Mouse (Mus musculus) embryo, embryonic 11 days (tissue): ENCODE results near the gene Ccl22.

Experiments
- DNase-seq: peaks from one replicate; pipeline ENCODE4 v3.0.0-alpha.2; 2015

Ccl22 gene

DNA sequence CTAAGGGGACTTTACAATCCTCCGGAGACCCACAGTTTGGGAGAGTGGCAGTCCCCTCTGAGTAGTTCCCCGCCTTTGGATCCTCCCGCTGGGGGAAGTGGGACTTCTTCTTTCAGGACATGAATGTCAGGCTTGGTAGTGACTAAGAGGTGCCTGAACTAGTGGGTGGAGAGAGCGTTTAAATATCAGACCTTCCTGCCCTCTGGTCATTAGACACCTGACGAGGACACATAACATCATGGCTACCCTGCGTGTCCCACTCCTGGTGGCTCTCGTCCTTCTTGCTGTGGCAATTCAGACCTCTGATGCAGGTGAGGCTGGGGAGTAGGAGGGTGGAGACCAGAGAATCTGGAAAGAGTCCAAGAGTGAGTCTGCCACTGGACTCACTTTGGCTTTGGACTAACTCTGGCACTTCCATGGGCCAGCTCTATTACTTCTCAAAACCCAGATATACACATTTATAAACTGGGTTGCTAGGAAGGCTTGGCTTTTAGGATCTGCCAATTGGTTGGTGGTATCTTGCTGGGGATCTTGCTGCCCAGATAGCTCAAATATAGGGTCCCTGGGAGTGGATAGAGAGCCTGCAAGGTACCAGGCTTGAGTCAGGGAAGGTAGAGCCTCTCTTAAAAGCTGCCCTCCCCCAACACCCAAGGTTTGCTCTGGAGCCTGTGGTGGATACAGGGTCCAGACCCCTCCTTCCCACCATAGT lies at the start of gene Ccl22:
TSS of gene Ccl22 (plus strand) at position 115 of the 709 bp plus-strand sequence.
- DNase-seq = no peak

DNA sequence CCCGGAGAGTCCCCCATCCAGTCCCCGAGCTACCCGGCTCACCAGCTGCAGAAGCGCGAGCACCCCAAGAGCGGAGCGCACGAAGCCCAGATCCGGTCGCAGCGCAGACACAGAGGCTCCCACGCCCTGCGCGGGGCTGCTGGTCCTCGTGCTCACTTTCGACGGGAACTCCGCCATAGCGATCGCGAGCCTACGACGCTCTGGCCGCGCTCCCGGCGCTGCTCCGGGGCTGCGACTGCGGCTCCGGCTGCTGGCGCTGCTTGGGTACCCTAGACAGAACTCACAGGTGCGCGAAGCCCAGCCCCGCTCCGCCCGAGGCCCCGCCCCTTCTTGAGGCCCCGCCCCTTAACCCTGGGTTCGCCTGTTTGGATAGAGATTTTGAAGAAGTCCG lies 49.4 kb upstream of the Ccl22 start, which contains the start of gene Pllp:
TSS of gene Pllp (minus strand) at position 285 of the 391 bp plus-strand sequence.
- DNase-seq = peak; percentile 68

DNA sequence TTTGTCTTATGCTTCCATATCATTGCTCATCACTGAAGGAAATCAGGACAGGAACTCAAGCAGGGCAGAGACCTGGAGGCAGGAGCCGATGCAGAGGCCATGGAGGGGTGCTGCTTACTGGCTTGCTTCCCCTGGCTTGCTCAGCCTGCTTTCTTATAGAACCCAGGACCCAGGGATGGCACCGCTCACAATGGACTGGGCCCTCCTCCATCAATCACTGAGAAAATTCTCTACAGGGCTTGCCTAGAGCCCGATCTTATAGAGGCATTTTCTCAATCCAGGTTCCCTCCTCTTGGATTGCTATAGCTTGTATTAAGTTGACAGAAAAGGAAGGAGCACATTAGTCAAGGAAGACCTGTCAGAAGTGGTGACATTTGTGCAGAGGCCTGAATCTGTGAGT lies 48.8 kb upstream of the Ccl22 start:
- no peak for DNase-seq

DNA sequence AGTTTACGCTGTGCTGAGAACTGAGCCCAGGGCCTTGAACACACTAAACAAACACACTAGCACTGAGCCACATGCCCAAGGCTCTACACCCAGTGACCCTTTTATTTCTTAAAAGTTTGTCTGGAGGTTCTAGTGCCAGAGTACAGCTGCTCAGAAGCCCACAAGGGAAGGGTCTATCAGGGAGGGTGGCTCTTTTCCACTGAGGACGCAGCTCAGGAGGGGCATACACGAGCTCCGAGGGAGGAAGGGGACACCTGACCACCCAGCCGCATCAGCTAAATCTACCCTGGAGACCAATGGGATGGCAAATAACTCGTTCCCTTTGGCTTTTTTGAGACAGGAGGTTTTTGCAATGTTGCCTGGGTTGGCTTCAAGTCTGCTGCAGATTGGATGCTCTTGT lies 47.4 kb upstream of the Ccl22 start:
- no peak for DNase-seq

DNA sequence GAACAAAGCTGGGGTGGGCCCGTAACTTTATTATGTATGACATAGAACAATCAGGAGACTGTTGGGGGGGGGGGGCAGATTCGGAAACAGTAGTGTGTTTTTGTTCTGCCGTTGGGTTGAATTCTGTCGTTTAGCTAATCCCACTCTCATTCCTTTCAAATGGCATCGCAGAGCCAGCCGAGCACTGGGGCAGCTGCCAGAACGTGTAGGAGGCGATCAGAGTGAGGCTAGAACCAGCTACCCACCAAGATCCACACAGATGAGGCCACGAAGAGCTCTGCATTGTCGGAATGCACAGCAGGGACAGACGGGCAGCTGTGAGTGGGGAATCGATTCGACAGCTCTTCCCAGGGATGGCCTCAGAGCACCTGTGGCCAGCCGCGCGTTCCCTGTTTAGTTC lies 46.0 kb upstream of the Ccl22 start:
- DNase-seq = no peak

DNA sequence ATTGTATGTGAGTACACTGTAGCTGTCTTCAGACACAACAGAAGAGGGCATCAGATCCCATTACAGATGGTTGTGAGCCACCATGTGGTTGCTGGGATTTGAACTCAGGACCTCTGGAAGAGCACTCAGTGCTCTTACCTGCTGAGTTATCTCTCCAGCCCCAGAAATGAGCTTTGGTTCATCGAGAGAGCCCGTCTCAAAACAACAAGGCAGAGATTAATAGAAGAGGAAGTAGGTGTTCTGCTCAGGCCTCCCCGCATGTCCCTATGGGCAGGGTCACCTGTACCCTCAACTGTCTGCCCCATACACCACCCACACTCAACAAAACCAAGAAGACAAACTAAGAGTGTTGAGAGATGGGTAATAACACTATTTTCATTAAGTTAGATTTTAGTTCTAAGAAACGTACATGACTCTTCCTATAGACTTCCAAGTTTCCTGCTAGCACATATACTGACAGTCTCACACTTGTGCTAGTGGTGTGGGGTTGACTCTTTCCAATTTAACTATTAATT lies 44.9 kb upstream of the Ccl22 start:
- no peak for DNase-seq

DNA sequence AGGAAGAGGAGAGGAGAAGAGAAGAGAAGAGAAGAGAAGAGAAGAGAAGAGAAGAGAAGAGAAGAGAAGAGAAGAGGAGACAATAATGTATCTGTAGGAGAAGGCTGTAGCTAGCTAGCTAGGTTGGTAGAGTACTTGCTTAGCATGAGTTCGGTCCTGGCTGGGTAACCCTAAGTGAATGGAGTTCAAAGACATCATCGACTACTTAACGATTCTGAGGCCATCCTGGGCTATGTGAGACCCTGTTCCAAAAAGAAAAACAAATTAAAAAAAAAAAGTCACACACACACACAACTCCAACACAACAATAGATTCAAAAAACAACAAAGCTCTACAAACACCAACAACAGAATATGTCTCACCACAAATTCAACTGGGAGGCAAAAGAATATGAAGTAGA lies 43.2 kb upstream of the Ccl22 start:
- DNase-seq = no peak

DNA sequence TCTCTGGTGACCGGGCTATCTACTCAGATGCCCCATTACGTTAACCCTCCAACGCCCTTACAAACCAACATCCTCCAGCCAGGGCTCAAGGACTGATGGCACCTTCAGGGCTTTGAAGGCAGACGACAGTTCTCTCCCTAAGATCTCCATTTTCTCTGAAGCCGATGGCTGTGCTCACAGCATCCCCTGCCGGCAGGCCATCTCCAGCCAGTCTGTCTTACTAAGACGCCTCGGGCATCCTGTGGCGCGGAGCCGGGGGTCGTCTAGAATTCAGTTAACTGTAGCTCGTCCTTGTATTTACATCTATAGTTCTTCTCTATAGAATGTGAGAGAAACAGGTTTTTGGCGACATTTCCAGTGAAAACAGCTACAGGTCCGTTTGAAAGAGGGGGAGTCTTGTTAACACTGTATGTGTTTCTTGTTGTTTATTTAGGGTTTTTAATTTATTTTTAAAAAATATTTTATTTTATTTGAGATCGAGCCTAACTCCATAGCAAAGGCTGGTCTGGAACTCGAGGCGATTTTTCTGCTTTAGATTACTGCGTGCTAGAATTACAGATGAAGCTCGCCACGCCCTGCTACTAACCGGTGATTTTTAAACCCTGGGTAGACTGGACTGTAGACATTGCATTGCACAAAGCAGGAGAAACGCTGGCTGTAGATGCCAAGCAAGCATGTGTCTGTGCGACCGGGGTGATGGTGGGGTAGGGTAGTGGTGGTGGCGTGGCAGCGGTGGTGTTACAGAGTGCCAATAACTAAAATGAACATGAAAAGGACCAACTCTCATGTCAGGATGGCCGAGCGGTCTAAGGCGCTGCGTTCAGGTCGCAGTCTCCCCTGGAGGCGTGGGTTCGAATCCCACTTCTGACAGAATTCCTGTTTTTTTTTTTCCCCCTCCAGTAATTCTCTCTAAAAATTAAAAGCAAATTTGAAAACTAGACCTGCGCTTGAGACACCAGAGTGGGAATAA lies 42.3 kb upstream of the Ccl22 start:
- peak; percentile 92 for DNase-seq

DNA sequence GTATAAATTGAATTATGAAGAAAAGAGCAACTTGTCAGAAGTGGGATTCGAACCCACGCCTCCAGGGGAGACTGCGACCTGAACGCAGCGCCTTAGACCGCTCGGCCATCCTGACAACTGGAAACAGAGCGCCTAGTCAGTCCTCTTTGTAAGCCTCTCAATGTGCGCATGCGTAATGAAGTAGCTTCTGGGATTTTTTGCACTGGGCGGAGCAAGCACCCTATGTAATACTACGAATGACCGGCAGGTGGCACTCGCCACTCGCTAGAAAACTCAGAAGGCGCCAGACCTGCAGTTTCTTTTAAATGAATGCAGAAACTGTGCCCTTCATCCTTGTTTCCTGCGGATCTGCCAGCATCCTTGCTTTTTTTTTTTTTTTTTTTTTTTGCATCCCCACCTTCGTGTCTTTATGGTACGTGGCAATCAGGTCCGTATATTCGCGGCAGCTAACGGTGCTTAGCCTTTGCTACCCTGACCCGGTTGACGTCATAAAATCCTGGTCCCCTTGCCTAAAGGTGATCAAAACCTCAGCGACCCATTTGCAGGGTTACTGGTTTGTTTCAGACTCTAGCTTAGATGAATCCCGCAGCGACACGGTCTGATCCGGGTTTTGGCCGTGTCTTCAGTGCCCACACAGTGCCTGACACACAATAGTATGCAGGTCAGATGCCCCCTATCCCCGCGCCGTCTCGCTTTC lies 41.3 kb upstream of the Ccl22 start:
- DNase-seq = peak; percentile 93

DNA sequence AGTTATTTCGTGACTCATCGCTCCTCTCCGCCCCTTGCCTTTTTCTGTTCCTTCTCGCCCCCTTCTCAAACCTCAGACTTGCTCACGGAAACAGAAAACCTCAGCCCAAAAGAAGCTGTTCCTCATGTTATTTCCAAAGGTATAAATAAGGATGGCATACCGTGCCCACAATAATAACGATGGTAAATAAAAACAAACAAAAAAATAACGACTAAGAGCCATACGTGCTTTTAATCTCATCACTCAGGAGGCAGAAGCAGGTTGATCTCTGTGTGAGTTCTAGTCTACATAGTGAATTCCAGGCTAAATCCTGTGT lies 40.8 kb upstream of the Ccl22 start:
- no peak for DNase-seq

DNA sequence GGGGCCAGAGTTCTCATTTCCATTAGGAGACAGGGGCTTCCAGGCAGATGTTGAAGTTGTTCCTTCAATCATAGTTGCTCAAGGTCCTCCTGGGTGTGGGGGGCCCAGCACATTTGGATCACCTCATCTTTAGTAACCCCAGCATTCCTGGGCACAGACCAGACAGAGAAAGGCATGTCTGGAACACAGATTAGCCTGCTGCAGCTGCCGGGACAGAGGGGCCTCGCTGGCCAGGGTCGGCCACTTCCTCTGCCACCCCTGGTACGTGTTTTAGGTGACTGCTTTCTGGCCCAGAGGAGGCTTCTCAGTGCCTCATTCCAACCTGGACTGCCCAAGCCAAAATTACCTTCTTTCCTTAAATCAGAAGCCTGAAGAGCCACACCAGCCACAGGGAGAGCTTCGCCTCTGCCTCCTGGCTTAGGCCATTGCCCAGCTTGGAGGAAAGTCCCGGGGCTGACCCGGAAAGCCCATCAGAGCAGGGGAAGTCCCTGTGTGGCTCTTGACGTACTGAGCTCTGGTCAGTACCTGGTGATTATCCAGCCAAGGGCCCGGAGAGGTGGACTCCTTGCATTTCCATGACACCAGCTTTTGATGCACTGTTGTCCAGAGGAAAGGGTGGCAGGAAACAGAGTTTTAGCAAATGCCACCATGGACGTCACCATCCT lies 39.7 kb upstream of the Ccl22 start:
- no peak for DNase-seq

DNA sequence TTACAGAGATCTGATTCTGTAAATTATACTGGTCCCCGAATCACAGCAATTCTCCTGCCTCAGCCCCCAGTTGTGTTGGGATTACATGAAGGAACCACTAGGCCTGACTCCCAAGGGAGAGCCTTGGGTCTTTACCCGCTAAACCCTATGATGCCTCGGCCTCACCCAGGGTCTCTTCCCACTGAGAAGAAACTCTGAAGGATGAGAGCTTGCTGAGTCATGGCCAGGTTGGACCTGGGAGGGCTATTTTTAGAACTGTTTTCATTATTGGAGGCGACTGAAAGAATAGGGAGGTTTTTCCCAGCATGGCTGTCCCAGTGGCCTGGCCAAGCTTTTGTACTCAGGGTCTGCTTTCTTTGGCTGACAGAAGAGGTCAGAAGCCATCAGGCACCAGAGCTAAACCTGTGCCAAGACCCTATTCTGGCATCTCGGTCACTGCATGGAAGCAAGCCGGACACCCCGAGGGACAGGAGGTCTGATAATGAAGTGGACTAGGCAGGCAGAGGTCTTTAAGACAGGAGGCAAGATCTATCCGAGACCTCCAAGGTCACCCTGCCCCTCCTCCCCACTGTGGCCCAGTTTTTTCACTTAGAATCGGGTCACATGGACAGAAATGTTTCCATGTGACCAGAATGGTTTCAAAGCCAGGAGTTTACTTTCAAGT lies 38.5 kb upstream of the Ccl22 start:
- no peak for DNase-seq

DNA sequence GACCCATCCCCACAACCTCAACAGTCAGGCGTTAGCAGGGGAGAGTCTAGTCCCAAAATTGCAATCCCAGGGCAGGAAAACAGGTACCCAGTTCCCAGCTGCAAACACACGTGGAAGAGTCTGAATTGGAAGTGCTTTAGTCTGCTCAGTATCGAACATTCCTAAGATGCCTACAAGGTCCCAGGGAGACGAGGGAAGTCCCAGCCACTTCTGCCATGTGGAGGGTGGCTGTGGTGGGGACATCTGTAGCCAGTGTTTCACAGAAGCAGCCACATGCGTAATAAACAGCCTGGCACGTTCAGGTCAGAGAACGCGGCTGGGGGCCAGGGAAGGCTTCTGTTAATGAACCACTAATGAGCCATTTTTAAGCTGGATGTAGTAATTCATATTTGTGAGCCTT lies 35.1 kb upstream of the Ccl22 start:
- DNase-seq = no peak

DNA sequence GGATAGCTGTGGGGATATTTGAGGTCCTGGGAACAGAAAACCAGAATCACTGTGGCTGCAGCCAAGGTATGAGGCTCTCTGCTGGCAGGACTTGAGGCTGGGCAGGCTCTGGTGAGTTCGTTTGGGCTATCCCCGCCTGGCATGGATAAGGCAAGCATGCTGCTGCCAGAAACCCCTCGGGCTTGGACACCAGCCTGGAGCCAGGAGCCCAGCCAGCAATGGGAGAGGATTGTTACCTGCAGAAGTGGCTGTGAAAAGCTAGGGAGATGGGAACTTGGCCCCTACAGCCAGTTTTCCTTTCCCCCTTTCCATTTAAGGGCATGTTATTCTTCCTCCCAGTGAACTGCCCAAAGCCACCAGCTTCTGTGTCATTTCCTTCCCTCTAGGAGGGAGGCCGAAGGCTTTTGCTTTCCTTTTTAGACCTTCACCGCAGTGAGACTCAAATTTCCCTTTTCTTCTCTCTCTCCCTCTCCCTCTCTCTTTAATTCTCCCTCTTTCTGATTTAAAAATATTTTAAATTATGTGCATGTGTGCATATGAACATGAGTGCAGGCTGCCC lies 34.2 kb upstream of the Ccl22 start:
- no peak for DNase-seq

DNA sequence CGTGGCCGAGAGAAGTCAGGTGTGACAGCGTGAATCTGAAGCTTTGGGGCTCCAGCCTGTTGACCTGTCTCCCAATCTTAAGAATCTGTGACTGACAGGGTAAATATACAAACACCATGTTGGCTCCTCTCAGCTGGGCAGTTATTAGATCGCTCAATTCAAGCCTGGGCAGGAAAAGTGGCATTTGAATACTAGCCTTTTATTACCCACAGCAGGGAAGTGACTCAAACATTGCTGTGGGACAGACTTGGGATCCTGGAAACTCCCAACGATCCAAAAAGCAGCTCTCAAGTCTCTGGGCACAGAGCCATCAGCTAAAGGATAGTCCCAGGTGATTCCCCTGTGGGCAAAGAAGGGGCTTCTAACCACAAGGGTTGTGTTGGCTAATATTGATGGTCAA lies 30.8 kb upstream of the Ccl22 start:
- DNase-seq = no peak

DNA sequence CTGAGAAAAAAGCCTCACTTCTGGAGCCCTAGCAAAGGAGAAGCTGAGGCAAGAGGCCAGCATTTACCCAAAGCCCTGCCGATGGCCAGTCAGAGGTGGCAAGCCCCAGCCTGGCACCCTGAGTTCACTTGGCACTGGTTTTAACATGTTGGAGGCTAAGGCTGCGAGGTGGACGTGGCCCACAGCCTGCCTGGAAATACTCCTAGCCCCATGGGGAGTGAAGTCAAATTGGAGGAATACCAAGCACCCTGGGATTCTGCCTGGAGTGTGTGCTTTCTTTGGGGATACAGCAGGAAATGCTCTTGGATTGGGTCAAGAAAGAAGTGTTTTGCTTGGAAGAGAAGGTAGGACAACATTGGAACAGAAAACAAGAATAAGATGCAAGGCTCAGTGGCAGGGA lies 29.5 kb upstream of the Ccl22 start:
- no peak for DNase-seq

DNA sequence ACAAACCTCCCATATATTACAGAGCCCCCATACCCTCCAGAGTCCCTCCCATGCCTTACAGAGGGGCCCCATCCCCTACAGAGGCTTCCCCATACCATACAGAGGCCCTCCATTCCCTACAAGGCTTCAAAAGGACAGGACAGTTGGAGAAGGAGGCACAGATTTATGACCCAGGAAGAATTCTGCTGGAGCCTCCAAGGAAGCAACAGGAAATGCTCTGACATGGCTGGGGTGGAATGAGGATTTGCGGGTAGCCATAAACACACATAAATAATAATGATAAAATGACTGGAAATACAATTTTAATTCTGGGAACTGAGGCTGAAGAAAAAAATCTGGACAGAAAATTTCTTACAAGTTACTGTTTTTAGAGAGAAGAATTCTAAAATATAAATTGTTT lies 28.5 kb upstream of the Ccl22 start:
- no peak for DNase-seq

DNA sequence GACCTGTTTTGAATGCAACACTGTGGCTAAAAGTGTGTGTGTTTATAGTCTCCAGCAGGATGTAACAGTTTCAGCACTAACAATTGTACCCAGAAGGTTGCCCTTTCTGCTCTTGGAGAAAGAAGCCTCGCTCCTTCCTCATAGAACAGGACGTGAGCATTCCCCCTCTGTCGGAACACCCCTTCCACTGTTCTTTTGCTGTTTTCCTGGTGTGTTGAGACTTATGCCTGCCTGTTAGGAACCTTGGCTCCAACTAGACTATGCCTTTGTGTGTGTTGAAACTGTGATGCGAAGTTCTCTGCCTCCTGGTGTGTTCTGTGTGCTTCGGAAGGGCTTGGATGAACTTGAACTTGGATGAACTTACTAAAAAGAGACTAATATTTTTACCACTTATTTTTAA lies 19.4 kb upstream of the Ccl22 start:
- DNase-seq = no peak

DNA sequence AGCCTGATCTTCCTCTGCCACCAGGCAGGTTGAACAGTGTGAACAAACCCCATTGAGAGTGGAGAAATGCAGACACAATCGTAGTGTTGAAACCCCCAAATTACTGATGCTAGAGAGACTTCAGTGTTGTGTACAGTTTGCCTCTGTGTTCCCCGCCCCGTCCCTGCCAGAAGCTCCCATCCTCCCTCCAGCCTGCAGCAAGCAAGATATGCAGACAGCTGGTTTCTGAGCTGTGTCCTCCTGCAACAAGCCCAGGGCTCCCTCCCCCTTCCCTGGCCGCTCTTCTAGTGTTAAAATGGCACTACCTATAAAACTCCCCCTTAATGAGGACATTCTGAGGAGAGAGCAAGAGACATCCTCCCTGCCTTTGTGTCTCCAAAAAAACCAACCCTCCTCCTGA lies 16.1 kb upstream of the Ccl22 start:
- no peak for DNase-seq

DNA sequence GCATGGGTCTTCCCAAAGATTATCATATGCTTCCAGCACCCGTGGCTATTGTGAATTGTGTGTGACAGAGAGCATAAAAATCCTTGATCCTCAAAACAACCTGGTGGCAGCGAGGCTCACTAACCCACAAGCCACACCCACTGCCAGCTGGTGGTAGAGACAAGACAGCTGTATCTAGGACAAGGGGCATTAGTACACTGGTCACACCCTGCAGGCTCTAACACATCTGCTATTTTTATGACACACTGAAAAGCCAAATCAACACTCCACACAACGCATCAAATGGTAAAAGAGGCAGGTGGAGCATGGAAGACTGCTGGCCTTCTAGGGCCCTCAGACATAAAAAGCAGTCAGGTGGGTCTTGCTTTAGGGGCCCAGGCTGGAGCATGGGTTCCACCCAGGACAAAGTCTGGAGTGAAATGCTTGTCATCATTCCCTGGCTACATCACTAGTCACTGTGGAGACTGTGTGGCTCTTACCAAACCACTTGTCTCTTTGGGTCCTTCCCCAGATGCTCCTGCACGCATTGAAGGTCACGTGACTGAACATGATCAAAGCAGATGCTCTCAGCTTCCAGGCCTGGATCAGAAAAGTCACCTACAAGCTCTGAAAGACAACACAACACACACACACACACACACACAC lies 11.4 kb upstream of the Ccl22 start:
- DNase-seq = no peak

DNA sequence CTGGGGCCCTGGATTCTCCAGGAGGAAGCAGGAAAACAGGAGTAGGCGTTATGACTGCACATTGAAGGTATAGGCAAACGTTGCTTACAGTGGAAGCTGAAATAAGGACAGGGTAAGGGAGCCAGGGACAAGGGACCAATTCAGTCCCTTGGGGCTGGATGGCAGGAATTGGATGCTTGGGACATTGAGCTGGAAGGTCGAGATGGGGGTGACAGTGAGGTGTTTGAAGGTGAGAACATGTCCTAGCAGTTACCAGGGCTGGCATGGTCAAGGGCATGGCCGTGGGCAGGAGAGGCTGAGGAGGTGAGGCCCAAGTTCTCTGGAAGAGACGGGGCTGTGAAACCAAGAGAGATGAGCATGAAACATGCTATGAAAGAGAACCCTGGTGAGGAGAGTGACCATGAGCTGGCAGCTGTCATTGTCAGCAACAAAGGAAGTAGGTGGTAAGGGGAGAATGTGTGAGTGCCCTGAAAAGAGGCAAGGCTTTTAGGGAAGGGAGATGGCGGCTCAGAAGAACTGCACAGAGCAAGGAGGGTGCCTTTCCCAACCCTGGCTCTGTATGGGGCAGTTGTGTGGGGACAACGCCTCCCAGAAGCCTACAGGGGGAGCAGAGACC lies 10.5 kb upstream of the Ccl22 start:
- no peak for DNase-seq
